Mouse (Mus musculus): ENCODE data around the gene Ahrr. TPM values are rescaled to one million over a fixed set of nuclear protein-coding genes. Genes with fewer than 3 reads are reported as not detected.

Gene Ahrr
- 0.22 and 0.36 TPM in 2 replicates for polyA plus RNA-seq (2015; fragmentation: Nextera tagmentation; extraction: Ambion mirVana)

GRCm38 (mm10) chr13:74292167-74292566, at the start of gene Ahrr:
Gene Ahrr (minus strand): TSS chr13:74292331.
- peaks cover 5% of the 10 kb centered on the region for H3K4me1 ChIP-seq (replicated peaks)
- peaks cover 26% of the 10 kb centered on the region for H3K27me3 ChIP-seq
- peak within 1 kb of the TSS; percentile 25 for H3K4me3 ChIP-seq
- no peak within 1 kb of the TSS for H3K27ac ChIP-seq (replicated peaks)
- H3K36me3 ChIP-seq = no peaks in the 10 kb centered on the region
- H3K4me2 ChIP-seq = peak within 1 kb of the TSS; percentile 56
- peak within 1 kb of the TSS; percentile 41; the same call in 1 of the 2 replicates for H3K9ac ChIP-seq
- no peaks in the 10 kb centered on the region for H3K9me3 ChIP-seq
- no peak for ATAC-seq (ENCODE audit: low read depth)
- WGBS = under 1% methylated on average over 27 of the region's 27 CpGs

- H3K9ac ChIP-seq = no peak overlapping the region
- ATAC-seq (ENCODE audit: low read depth) = no peak
- no peak overlapping the region for H3K27ac ChIP-seq (replicated peaks)
- WGBS = 60% methylated on average over 3 of the region's 3 CpGs
- H3K27me3 ChIP-seq = no peaks in the 10 kb centered on the region
- H3K4me2 ChIP-seq = no peak overlapping the region
- peaks cover 79% of the 10 kb centered on the region for H3K36me3 ChIP-seq
- no peaks in the 10 kb centered on the region for H3K4me1 ChIP-seq (replicated peaks)
- no peaks in the 10 kb centered on the region for H3K9me3 ChIP-seq
- H3K4me3 ChIP-seq = no peak overlapping the region
Observed at GRCm38 (mm10) chr13:74341036-74341435, 48.9 kb upstream of the Ahrr start.

- H3K9me3 ChIP-seq = no peaks in the 10 kb centered on the region
- no peak for ATAC-seq (ENCODE audit: low read depth)
- no peaks in the 10 kb centered on the region for H3K4me1 ChIP-seq (replicated peaks)
- no peak overlapping the region for H3K4me3 ChIP-seq
- no peak overlapping the region for H3K27ac ChIP-seq (replicated peaks)
- no peak overlapping the region for H3K9ac ChIP-seq
- H3K36me3 ChIP-seq = peaks cover 83% of the 10 kb centered on the region
- no peaks in the 10 kb centered on the region for H3K27me3 ChIP-seq
- no peak overlapping the region for H3K4me2 ChIP-seq
Observed at GRCm38 (mm10) chr13:74329321-74329720, 37.2 kb upstream of the Ahrr start.

- Histone ChIP-seq H3K36me3 (peaks cover 25% of the 10 kb centered on the region), H3K4me3 (peak within 1 kb of the TSS; percentile 84), H3K4me1 (replicated peaks) (peaks cover 18% of the 10 kb centered on the region), H3K27me3 (no peaks in the 10 kb centered on the region), H3K9ac (peak within 1 kb of the TSS; percentile 89), H3K27ac (replicated peaks) (peak within 1 kb of the TSS; percentile 73; the same call in 1 of the 2 replicates), H3K4me2 (peak within 1 kb of the TSS; percentile 85), H3K9me3 (no peaks in the 10 kb centered on the region)
- WGBS = under 1% methylated on average over 36 of the region's 36 CpGs
- peak; percentile 98 for ATAC-seq (ENCODE audit: low read depth)
Observed at GRCm38 (mm10) chr13:74317170-74317849, 25.2 kb upstream of the Ahrr start, which contains the start of gene Pdcd6. Gene Pdcd6 (minus strand): TSS chr13:74317580.

- peak overlapping the region; percentile 85 for H3K4me2 ChIP-seq
- no peaks in the 10 kb centered on the region for H3K9me3 ChIP-seq
- peak overlapping the region; percentile 84 for H3K4me3 ChIP-seq
- H3K27me3 ChIP-seq = no peaks in the 10 kb centered on the region
- peak overlapping the region; percentile 89 for H3K9ac ChIP-seq
- 2% methylated on average over 15 of the region's 15 CpGs for WGBS
- peaks cover 18% of the 10 kb centered on the region for H3K4me1 ChIP-seq (replicated peaks)
- peak; percentile 82; the same call in 1 of the 2 replicates for ATAC-seq (ENCODE audit: low read depth)
- H3K27ac ChIP-seq (replicated peaks) = peak overlapping the region; percentile 73; the same call in 1 of the 2 replicates
- H3K36me3 ChIP-seq = peaks cover 19% of the 10 kb centered on the region
Observed at GRCm38 (mm10) chr13:74316789-74317169, 24.6 kb upstream of the Ahrr start.

GRCm38 (mm10) chr13:74316386-74316785, 24.3 kb upstream of the Ahrr start:
- Histone ChIP-seq H3K36me3 (peaks cover 16% of the 10 kb centered on the region), H3K9ac (peak overlapping the region; percentile 89), H3K4me1 (replicated peaks) (peaks cover 18% of the 10 kb centered on the region), H3K27me3 (no peaks in the 10 kb centered on the region), H3K4me2 (peak overlapping the region; percentile 85), H3K9me3 (no peaks in the 10 kb centered on the region), H3K4me3 (peak overlapping the region; percentile 84), H3K27ac (replicated peaks) (no peak overlapping the region)
- ATAC-seq (ENCODE audit: low read depth) = no peak
- 27% methylated on average over 4 of the region's 4 CpGs for WGBS

GRCm38 (mm10) chr13:74314616-74315015, 22.5 kb upstream of the Ahrr start:
- peaks cover 19% of the 10 kb centered on the region for H3K36me3 ChIP-seq
- H3K4me2 ChIP-seq = no peak overlapping the region
- H3K4me1 ChIP-seq (replicated peaks) = peaks cover 18% of the 10 kb centered on the region
- no peak overlapping the region for H3K9ac ChIP-seq
- WGBS = 96% methylated on average over 3 of the region's 3 CpGs
- no peaks in the 10 kb centered on the region for H3K9me3 ChIP-seq
- ATAC-seq (ENCODE audit: low read depth) = no peak
- H3K27ac ChIP-seq (replicated peaks) = no peak overlapping the region
- H3K27me3 ChIP-seq = no peaks in the 10 kb centered on the region
- no peak overlapping the region for H3K4me3 ChIP-seq

- WGBS = 96% methylated on average over 1 of the region's 1 CpGs
Observed at GRCm38 (mm10) chr13:74305780-74306179, 13.6 kb upstream of the Ahrr start.

GRCm38 (mm10) chr13:74305380-74305779, 13.2 kb upstream of the Ahrr start:
- WGBS = 90% methylated on average over 6 of the region's 6 CpGs
- H3K36me3 ChIP-seq = peaks cover 85% of the 10 kb centered on the region
- H3K4me2 ChIP-seq = no peak overlapping the region

More at GRCm38 (mm10) chr13:74305780-74306179, 13.6 kb upstream of the Ahrr start:
- no peak for ATAC-seq (ENCODE audit: low read depth)
- Histone ChIP-seq H3K36me3 (peaks cover 89% of the 10 kb centered on the region), H3K27ac (replicated peaks) (no peak overlapping the region), H3K9ac (no peak overlapping the region), H3K4me1 (replicated peaks) (no peaks in the 10 kb centered on the region), H3K4me2 (no peak overlapping the region), H3K27me3 (no peaks in the 10 kb centered on the region), H3K4me3 (no peak overlapping the region), H3K9me3 (no peaks in the 10 kb centered on the region)

GRCm38 (mm10) chr13:74302050-74303037, 10.2 kb upstream of the Ahrr start:
- no peak overlapping the region for H3K9ac ChIP-seq
- H3K4me1 ChIP-seq (replicated peaks) = no peaks in the 10 kb centered on the region
- H3K9me3 ChIP-seq = no peaks in the 10 kb centered on the region
- peaks cover 56% of the 10 kb centered on the region for H3K36me3 ChIP-seq
- no peak overlapping the region for H3K27ac ChIP-seq (replicated peaks)
- WGBS = 86% methylated on average over 10 of the region's 10 CpGs
- no peak overlapping the region for H3K4me2 ChIP-seq
- H3K4me3 ChIP-seq = no peak overlapping the region
- ATAC-seq (ENCODE audit: low read depth) = no peak
- H3K27me3 ChIP-seq = no peaks in the 10 kb centered on the region

More at GRCm38 (mm10) chr13:74305380-74305779, 13.2 kb upstream of the Ahrr start:
- Histone ChIP-seq H3K27ac (replicated peaks) (no peak overlapping the region), H3K4me3 (no peak overlapping the region), H3K9ac (no peak overlapping the region), H3K9me3 (no peaks in the 10 kb centered on the region), H3K27me3 (no peaks in the 10 kb centered on the region), H3K4me1 (replicated peaks) (no peaks in the 10 kb centered on the region)
- no peak for ATAC-seq (ENCODE audit: low read depth)

GRCm38 (mm10) chr13:74301607-74301984, 9.5 kb upstream of the Ahrr start:
- no peak overlapping the region for H3K4me3 ChIP-seq
- ATAC-seq (ENCODE audit: low read depth) = no peak
- no peaks in the 10 kb centered on the region for H3K4me1 ChIP-seq (replicated peaks)
- peaks cover 48% of the 10 kb centered on the region for H3K36me3 ChIP-seq
- H3K9me3 ChIP-seq = no peaks in the 10 kb centered on the region
- WGBS = 73% methylated on average over 6 of the region's 6 CpGs
- H3K9ac ChIP-seq = no peak overlapping the region
- H3K27ac ChIP-seq (replicated peaks) = no peak overlapping the region
- no peak overlapping the region for H3K4me2 ChIP-seq
- no peaks in the 10 kb centered on the region for H3K27me3 ChIP-seq
